Mouse (Mus musculus): ENCODE measurements around the gene Coro2b.
A peak's percentile ranks its signal among the peaks of the same experiment; 100 is the strongest.

The Coro2b gene

GRCm38 (mm10) chr9:62539251-62539711, 2.4 kb upstream of the Coro2b start:
- no peak for DNase-seq (ENCODE audit: low read depth, low spot score)

- DNase-seq (ENCODE audit: low read depth, low spot score) = no peak
Observed at GRCm38 (mm10) chr9:62537941-62538340, 1.1 kb upstream of the Coro2b start.

GRCm38 (mm10) chr9:62536119-62536654, 657 bp downstream of the Coro2b start:
- peak; percentile 29 for DNase-seq (ENCODE audit: low read depth, low spot score)

GRCm38 (mm10) chr9:62535566-62535965, 1.3 kb downstream of the Coro2b start:
- no peak for DNase-seq (ENCODE audit: low read depth, low spot score)

DNA sequence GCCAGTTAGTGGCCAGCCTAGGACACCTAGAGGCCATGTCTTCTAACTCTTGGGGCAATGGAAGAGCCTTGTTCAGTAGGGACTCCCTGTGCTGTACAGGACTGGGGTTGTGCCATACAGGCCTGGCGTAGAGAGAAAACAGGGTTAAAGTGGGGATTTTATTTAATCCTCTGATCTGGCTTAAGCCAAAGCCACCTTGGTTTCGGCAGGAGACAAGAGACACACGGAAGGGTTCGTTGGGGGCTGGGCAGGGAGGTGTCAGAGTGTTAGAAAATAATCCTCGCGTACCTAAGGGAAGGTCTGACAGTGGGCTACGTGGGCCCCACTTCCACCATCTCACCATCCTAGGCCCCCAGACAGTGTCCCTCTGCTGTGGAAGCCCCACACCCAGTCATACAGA, 2.2 kb downstream of the Coro2b start:
- no peak for DNase-seq (ENCODE audit: low read depth, low spot score)

DNA sequence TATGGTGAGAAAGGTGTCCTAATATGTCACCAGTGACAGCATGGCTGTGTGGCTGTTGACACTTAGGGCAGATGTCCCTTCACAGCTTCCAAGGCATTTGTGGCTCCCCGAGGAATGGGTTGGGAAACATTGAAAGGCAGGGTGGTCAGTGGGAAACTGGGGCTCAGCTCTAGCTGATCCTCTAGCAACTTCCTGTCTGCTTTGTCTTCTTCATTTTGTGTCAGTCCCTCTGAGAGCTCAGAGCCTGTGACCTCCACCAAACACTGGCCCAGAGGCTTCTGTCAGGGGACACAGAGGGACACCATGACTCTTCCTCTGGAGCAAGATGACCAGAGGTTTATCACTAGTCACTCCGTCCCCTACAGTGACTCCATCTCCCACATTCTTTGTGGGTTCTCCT, 2.7 kb downstream of the Coro2b start:
- no peak for DNase-seq (ENCODE audit: low read depth, low spot score)

DNA sequence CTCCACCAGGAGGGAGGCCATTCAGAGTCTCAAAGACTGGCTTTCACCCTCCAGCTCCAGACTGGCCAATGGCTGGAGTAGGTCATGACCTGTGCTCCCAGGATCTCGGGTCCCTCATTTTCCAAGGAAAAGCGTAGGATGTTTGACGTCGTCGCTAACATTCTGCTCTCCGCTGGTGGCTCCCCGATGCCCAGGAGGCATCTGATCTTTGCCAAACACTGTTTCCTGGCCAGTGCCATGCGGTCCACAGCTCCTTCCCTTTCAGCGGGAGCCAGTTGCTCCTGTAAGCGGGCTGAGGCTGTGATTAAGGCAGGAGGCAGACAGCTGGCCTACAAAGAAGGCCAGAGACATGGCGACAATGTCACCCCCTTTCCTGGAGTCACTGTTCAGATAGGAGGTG, 4.0 kb downstream of the Coro2b start:
- no peak for DNase-seq (ENCODE audit: low read depth, low spot score)

- no peak for DNase-seq (ENCODE audit: low read depth, low spot score)
Observed at GRCm38 (mm10) chr9:62531459-62532275, 5.2 kb downstream of the Coro2b start.

- no peak for DNase-seq (ENCODE audit: low read depth, low spot score)
Observed at GRCm38 (mm10) chr9:62528527-62528926, 8.3 kb downstream of the Coro2b start.

DNA sequence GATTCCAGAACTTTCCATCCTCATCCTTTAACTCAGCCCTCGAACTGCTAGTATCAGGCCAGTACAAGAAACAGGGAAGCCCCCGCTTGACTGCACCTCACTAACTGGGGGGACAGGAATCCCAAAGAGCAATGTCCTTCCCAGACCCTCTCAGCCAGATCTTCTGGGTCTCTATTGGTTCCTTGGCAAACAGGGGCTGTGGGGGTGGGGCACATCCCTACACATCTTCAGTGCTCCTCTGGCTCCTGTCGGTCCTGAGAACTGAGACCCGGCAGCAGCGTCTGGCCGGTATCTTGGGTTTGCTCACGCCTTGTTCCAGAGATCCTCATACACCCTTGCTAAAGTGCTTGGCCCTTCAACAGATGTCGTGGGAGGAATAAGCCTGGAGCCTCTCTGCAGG, 10.0 kb downstream of the Coro2b start:
- no peak for DNase-seq (ENCODE audit: low read depth, low spot score)

DNA sequence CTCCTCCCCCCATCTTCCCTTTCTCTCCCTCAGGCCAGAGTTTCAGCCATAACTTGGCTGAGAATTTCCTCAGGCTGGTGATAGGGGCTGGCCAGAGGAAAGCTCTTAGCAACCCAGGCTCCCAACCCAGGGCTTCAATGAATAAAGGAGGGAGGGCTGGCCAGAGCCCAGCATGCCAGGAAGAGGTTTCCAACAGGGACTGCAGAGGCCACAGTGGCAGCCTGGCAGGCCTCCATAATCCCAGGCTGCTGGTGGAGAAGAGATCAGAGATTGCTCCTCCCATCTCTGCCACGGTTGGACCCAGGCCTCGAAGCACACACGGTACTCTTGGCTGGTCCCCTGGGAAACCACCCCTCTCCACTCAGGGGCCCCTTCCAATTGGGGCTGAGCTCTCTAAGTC, 10.4 kb downstream of the Coro2b start:
- DNase-seq (ENCODE audit: low read depth, low spot score) = no peak

DNA sequence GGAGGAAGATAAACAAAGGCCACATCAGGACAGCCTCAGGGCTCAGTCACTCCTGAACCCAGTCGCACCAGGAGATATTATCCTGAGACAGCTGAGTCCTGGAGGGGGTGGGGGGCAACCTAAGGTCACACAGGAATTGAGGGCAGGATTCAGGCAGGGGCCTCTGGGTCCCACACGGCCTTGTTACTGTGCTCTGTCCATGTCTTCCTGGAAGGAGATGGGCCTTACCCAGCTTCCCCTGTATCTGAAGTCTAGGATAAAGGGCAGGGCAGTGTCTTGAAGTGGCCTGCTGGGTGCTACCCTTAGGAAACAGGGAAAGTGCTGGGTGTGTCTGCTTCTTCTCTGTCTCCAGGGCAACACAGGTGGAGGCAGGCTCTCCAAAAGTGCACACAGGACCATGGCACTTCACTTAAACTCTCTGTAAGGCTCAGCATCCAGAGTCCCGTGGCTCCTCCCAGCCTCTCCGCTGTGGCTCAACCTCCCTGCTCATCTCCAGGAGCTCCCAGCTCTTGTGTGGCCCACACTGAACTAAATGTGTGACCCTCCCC, 12.0 kb downstream of the Coro2b start:
- DNase-seq (ENCODE audit: low read depth, low spot score) = peak; percentile 40

- DNase-seq (ENCODE audit: low read depth, low spot score) = peak; percentile 42
Observed at GRCm38 (mm10) chr9:62522791-62523471, 13.9 kb downstream of the Coro2b start.

DNA sequence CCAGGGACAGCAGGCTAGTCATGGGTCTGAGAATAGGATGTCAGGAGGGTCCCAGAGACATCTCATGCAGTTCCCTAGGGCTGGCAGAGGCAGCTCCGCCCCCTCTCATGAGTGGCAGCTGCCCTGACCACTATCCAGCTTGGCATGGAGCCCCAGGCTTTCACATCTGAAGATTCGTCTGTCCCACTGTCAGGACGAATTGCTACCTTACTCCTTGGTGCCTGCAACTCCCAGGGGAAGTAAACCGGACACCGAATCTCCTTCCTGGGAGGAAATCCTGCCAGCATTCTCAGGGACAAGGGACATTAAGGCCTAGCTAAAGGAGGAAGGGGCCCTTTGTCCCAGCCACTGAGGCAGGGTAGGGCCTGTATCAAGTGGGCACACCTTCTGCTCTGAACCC, 14.6 kb downstream of the Coro2b start:
- DNase-seq (ENCODE audit: low read depth, low spot score) = no peak

DNA sequence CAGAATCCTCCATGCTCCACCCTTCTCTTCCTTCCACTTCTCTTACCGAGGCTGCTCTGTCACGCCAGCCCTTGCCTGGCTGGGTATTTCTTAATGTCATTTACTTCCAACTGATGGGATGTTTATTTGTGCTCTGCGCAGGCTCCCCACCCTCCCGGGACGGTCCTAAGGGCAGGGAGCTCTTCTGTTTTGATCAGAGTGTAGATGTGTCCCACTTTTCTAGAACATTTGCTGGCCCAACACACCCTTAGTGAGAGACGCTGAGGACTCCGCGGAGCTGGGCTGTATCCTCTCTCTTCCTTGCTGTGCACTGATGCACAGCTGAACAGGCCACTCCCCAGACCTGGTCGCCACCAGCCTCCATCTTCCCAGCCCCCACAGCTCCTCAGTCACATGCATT, 15.3 kb downstream of the Coro2b start:
- DNase-seq (ENCODE audit: low read depth, low spot score) = no peak

DNA sequence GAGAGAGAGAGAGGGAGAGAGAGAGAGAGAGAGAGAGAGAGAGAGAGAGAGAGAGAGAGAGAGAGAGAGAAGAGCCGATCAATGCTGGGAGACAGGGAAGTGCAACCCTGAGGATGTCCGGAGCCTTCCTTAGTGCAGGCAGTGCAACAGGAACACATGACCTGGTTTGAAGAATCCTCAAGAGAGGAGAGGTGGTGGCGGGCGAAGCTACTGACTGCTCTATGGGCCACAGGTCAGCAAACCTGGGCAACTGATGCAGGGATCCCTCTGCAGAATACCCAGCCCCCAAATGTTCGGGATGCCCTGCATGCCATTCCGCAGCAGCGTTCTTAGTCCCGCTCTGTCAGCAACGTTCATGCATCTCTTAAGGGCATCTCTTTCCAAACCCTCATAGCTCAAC, 15.9 kb downstream of the Coro2b start:
- DNase-seq (ENCODE audit: low read depth, low spot score) = no peak

DNA sequence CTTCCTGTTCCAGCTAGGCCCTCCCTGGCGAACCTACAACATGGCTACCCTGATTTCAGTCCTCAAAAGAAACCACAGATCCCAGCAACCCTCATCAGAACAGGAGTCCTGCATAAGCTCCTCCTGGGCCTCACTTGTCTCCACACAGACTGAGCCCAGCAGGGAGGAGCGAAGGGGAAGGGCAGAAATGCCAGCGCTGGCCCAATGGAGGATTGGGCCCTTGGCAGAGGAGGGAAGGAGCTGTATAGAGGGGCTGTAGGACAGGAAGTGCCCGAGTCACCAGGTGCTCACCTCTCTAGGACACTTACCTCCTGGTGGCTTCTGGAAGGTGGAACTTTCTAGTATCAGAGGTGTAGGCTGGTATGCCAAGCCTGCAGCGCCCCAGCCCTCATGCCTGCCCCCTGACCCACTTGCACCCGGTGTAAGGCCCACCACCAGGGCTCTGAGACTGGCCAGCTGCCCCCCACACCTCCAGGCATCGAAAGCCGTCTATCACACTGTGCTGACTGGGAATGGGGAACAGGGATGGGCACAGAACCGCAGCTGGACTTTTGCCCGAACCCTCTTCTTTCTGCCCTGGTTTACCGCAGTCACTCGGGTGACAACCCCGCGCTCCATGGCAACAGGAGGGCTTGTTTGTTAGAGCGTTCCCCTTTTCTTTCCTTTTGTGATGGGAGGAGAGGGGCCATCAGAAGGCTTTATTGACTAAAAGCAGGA, 16.9 kb downstream of the Coro2b start:
- DNase-seq (ENCODE audit: low read depth, low spot score) = no peak

GRCm38 (mm10) chr9:62519334-62519733, 17.5 kb downstream of the Coro2b start:
- no peak for DNase-seq (ENCODE audit: low read depth, low spot score)

GRCm38 (mm10) chr9:62518572-62518971, 18.3 kb downstream of the Coro2b start:
- DNase-seq (ENCODE audit: low read depth, low spot score) = peak; percentile 42

GRCm38 (mm10) chr9:62517112-62517957, 19.5 kb downstream of the Coro2b start:
- DNase-seq (ENCODE audit: low read depth, low spot score) = no peak

- DNase-seq (ENCODE audit: low read depth, low spot score) = no peak
Observed at GRCm38 (mm10) chr9:62515138-62515537, 21.7 kb downstream of the Coro2b start.

All from ES-CJ7 (cell line).